Mouse (Mus musculus): ENCODE results near the gene Spem2.

DNA sequence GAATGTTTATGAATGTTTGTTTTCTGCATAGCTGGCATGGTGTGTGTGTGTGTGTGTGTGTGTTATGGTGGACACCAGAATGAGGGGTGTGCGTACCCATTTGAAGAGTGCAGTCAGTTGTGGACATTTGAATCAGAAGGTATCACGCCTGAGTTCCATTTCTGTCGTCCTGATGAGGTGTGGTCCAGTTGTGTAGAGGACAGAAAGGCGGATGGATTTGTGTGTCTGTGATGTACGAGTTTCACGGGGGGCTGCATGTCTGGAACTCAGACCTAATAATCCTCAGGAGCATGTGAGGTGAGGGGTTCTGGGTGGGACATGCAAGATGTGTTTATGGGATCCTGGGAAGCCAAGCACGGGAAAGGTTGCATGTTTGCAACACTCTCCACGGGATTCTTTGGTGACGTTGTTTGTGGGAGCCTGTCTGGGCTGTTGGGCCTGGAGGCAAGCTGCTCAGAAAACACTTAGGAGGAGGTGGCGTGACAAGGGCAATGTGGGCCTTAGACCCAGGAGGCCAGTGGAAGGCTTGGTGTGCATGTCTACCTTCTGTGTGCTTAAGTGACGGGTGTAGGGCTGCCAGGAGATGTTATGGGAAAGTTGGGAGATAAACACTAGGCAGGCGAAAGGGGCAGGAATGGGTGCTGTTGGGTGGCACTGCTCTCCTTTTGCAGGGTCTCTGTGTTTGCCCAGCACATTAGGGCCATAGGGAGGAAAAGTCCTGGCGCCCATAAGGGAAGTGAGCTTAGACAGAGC, 51.2 kb downstream of the Spem2 start:
- TF ChIP-seq CTCF (IDR thresholded peaks at IDR 0.05): no peak
- no peak for TF ChIP-seq POLR2A (IDR thresholded peaks at IDR 0.05; ENCODE audit: insufficient read depth, low read depth, low read length)
